8 mouse cellular contexts compared by ENCODE assay signal in genomic region chr17:9167161-9167560, GRCm38 (mm10).
DNase-seq lines count a peak whose midpoint lies in the region; ATAC-seq and TF ChIP-seq lines count a peak whose summit lies in the region.

No protein-coding gene starts in this region.

- H3K27ac ChIP-seq in forebrain, embryonic 14.5 days (ENCODE audit: low read depth, low read length): peak overlapping the region; percentile 75
- H3K27ac ChIP-seq in hindbrain, embryonic 13.5 days: peak overlapping the region; percentile 96
- H3K27ac ChIP-seq in lung, embryonic 16.5 days (ENCODE audit: low read length): no peak overlapping the region
- H3K27ac ChIP-seq in thymus, adult 2 months (ENCODE audit: control insufficient read depth, insufficient read depth, low read length): no peak overlapping the region

- ATAC-seq in forebrain, embryonic 14.5 days: peak; percentile 75
- ATAC-seq in hindbrain, embryonic 13.5 days (ENCODE audit: low FRiP score): peak; percentile 88
- peak; percentile 56; the same call in 1 of the 2 replicates for ATAC-seq in lung, embryonic 16.5 days (ENCODE audit: low read depth)

- H3K4me2 ChIP-seq in forebrain, embryonic 14.5 days (ENCODE audit: low read length): peak overlapping the region; percentile 95
- H3K4me2 ChIP-seq in hindbrain, embryonic 13.5 days: peak overlapping the region; percentile 89
- H3K4me2 ChIP-seq in lung, embryonic 16.5 days (ENCODE audit: low read depth, low read length): peak overlapping the region; percentile 64

- peak overlapping the region; percentile 43 for H3K4me3 ChIP-seq in forebrain, embryonic 14.5 days (ENCODE audit: low read depth, low read length)
- peak overlapping the region; percentile 54 for H3K4me3 ChIP-seq in hindbrain, embryonic 13.5 days
- peak overlapping the region; percentile 44 for H3K4me3 ChIP-seq in lung, embryonic 16.5 days (ENCODE audit: low read length)
- no peak overlapping the region for H3K4me3 ChIP-seq in thymus, adult 2 months (ENCODE audit: control insufficient read depth, insufficient read depth, low read length)

- H3K9ac ChIP-seq in forebrain, embryonic 14.5 days (ENCODE audit: low read length): peak overlapping the region; percentile 82
- peak overlapping the region; percentile 85 for H3K9ac ChIP-seq in hindbrain, embryonic 13.5 days
- peak overlapping the region; percentile 43; the same call in 1 of the 2 replicates for H3K9ac ChIP-seq in lung, embryonic 16.5 days (ENCODE audit: low read length)

- no peaks in the 10 kb centered on the region for H3K9me3 ChIP-seq in forebrain, embryonic 14.5 days (replicated peaks; ENCODE audit: control insufficient read depth, low read length)
- H3K9me3 ChIP-seq in hindbrain, embryonic 13.5 days: no peaks in the 10 kb centered on the region
- H3K9me3 ChIP-seq in lung, embryonic 16.5 days (ENCODE audit: control insufficient read depth, low read length): no peaks in the 10 kb centered on the region

- peaks cover 9% of the 10 kb centered on the region; the same call in 1 of the 2 replicates for H3K4me1 ChIP-seq in forebrain, embryonic 14.5 days (ENCODE audit: control insufficient read depth, insufficient read depth, low read length)
- peaks cover 32% of the 10 kb centered on the region for H3K4me1 ChIP-seq in hindbrain, embryonic 13.5 days (replicated peaks)
- peaks cover 12% of the 10 kb centered on the region for H3K4me1 ChIP-seq in lung, embryonic 16.5 days (replicated peaks; ENCODE audit: control insufficient read depth, insufficient read depth, low read length)
- H3K4me1 ChIP-seq in thymus, adult 2 months (replicated peaks; ENCODE audit: control insufficient read depth, insufficient read depth, low read length): no peaks in the 10 kb centered on the region

- TF ChIP-seq POLR2A in thymus, adult 2 months (IDR thresholded peaks at IDR 0.05; ENCODE audit: control insufficient read depth, extremely low read depth, insufficient read depth, low read length, poor library complexity): no peak

- H3K27me3 ChIP-seq in forebrain, embryonic 14.5 days (replicated peaks; ENCODE audit: control insufficient read depth, insufficient read depth, low read length): no peaks in the 10 kb centered on the region
- H3K27me3 ChIP-seq in hindbrain, embryonic 13.5 days: no peaks in the 10 kb centered on the region
- no peaks in the 10 kb centered on the region for H3K27me3 ChIP-seq in lung, embryonic 16.5 days (ENCODE audit: control insufficient read depth, insufficient read depth, low read depth, low read length)
- no peaks in the 10 kb centered on the region for H3K27me3 ChIP-seq in thymus, adult 2 months (ENCODE audit: control insufficient read depth, insufficient read depth, low read length)

- no peak for TF ChIP-seq CTCF in thymus, adult 2 months (IDR thresholded peaks at IDR 0.05; ENCODE audit: borderline replicate concordance, control insufficient read depth, extremely low read depth, insufficient read depth, low read length, poor library complexity)

- DNase-seq in ES-CJ7 (ENCODE audit: low read depth, low spot score): peak; percentile 68
- peak; percentile 54 for DNase-seq in brain, embryonic 18.5 days (ENCODE audit: low read depth, low spot score)
- peak; percentile 86 for DNase-seq in forebrain, embryonic 14.5 days (ENCODE audit: low spot score)
- peak; percentile 45 to 65 for DNase-seq in layer of hippocampus, postnatal 14 days (ENCODE audit: low spot score in 2 of 2)
- DNase-seq in right cerebral cortex, postnatal 36 days (ENCODE audit: low spot score in 2 of 2): peak; percentile 55 to 63
- no peak for DNase-seq in thymus, adult 2 months

- H3K36me3 ChIP-seq in forebrain, embryonic 14.5 days (ENCODE audit: control insufficient read depth, insufficient read depth, low read length): no peaks in the 10 kb centered on the region
- no peaks in the 10 kb centered on the region for H3K36me3 ChIP-seq in hindbrain, embryonic 13.5 days
- no peaks in the 10 kb centered on the region for H3K36me3 ChIP-seq in lung, embryonic 16.5 days (ENCODE audit: control insufficient read depth, insufficient read depth, low read length)
- H3K36me3 ChIP-seq in thymus, adult 2 months (ENCODE audit: control insufficient read depth, insufficient read depth, low read length): no peaks in the 10 kb centered on the region

- under 1% methylated on average over 10 of the region's 10 CpGs for WGBS in forebrain, embryonic 14.5 days
- 0% methylated on average over 10 of the region's 10 CpGs for WGBS in hindbrain, embryonic 13.5 days
- under 1% methylated on average over 10 of the region's 10 CpGs for WGBS in lung, embryonic 16.5 days
- 4% methylated on average over 10 of the region's 10 CpGs for WGBS in thymus, adult 2 months

Comparison
In these comparisons a context has a peak if more than half of its experiments do, and no peak if none do; other contexts are left out.
1. H3K27ac ChIP-seq: peak in forebrain, embryonic 14.5 days (single experiment) and hindbrain, embryonic 13.5 days (single experiment); none in lung, embryonic 16.5 days (single experiment) and thymus, adult 2 months (single experiment).
2. Peak in every context shown above with its lines, with median percentiles within 50 percentile points of each other: ATAC-seq, H3K4me2 ChIP-seq and H3K9ac ChIP-seq.